Mouse (Mus musculus) neural tube, embryonic 14.5 days (tissue): ENCODE results near the gene Eps8l1. TPM values are rescaled to one million over a fixed set of nuclear protein-coding genes. Genes with fewer than 3 reads are reported as not detected.

Experiments used
- ATAC-seq: fragments of 200-750 bp; cut with Nextera tagmentation; 2 replicates; pipeline ENCODE4 v1.8.0; 2017; ENCODE audit warnings: low read depth, mild to moderate bottlenecking, moderate TSS enrichment, moderate library complexity
- H3K27ac ChIP-seq: fragments of 300-500 bp; sonication (generic); 2 replicates; pipeline ENCODE4 v1.5.1; 2014; ENCODE audit warnings: low read depth, mild to moderate bottlenecking, control low read depth, low read length, moderate library complexity, mixed read lengths
- H3K27me3 ChIP-seq: fragments of 300-500 bp; sonication (generic); 2 replicates; pipeline ENCODE4 v1.6.1; 2014; ENCODE audit warnings: low read length; ENCODE audit not compliant: control insufficient read depth, insufficient read depth
- H3K36me3 ChIP-seq: fragments of 300-500 bp; sonication (generic); 2 replicates; pipeline ENCODE4 v1.6.1; 2014; ENCODE audit warnings: low read length, mixed read lengths; ENCODE audit not compliant: control insufficient read depth, insufficient read depth
- H3K4me1 ChIP-seq: fragments of 300-500 bp; sonication (generic); 2 replicates; pipeline ENCODE4 v1.6.1; 2014; ENCODE audit warnings: low read length; ENCODE audit not compliant: control insufficient read depth, insufficient read depth
- H3K4me2 ChIP-seq: fragments of 300-500 bp; sonication (generic); 2 replicates; pipeline ENCODE4 v1.6.1; 2014; ENCODE audit warnings: mild to moderate bottlenecking, low read depth, low read length, control low read depth
- H3K4me3 ChIP-seq: fragments of 300-500 bp; sonication (generic); 2 replicates; pipeline ENCODE4 v1.5.1; 2014; ENCODE audit warnings: low read depth, low read length, control low read depth, mixed read lengths
- H3K9ac ChIP-seq: fragments of 300-500 bp; sonication (generic); replicated peaks from 2 replicates; pipeline ENCODE4 v1.6.1; 2014; ENCODE audit warnings: low read depth, mild to moderate bottlenecking, control low read depth, low read length, mixed read lengths
- H3K9me3 ChIP-seq: fragments of 300-500 bp; sonication (generic); 2 replicates; pipeline ENCODE4 v1.6.1; 2016; ENCODE audit warnings: low read length; ENCODE audit not compliant: control insufficient read depth
- WGBS: fragments of 180-500 bp; shearing (Covaris S2); extraction: QIAGEN DNeasy Blood & Tissue Kit; methylation state at CpG from one replicate; pipeline ENCODE4 v1.1.7; 2014; 5-methylcytosine and 5-hydroxymethylcytosine counted together
- polyA plus RNA-seq: library from polyadenylated mRNA; unstranded; fragments of >200 nt; fragmentation: Nextera tagmentation; extraction: Ambion mirVana; gene quantifications from 2 replicates; pipeline ENCODE4 v1.2.1, GENCODE M21; 2014

The Eps8l1 gene
- polyA plus RNA-seq, 1 experiment from 2014 or later: 5.9 TPM

GRCm38 (mm10) chr7:4470275-4471178 is 10.1 kb downstream of the Eps8l1 start:
- Histone ChIP-seq H3K4me2 (peak overlapping the region; percentile 79), H3K27ac (no peak overlapping the region), H3K9ac (peak overlapping the region; percentile 46), H3K4me1 (peaks cover 6% of the 10 kb centered on the region; the same call in 1 of the 2 replicates), H3K9me3 (no peaks in the 10 kb centered on the region), H3K4me3 (peak overlapping the region; percentile 39), H3K36me3 (no peaks in the 10 kb centered on the region), H3K27me3 (peaks cover 15% of the 10 kb centered on the region)
- WGBS: 3% methylated on average over 35 of the region's 35 CpGs
- peak; percentile 61 for ATAC-seq

- no peaks in the 10 kb centered on the region for H3K9me3 ChIP-seq
- WGBS: 1% methylated on average over 24 of the region's 24 CpGs
- no peak overlapping the region for H3K27ac ChIP-seq
- peaks cover 6% of the 10 kb centered on the region; the same call in 1 of the 2 replicates for H3K4me1 ChIP-seq
- H3K4me2 ChIP-seq: peak overlapping the region; percentile 79
- H3K4me3 ChIP-seq: peak overlapping the region; percentile 39
- peak overlapping the region; percentile 46 for H3K9ac ChIP-seq
- H3K36me3 ChIP-seq: no peaks in the 10 kb centered on the region
- H3K27me3 ChIP-seq: peaks cover 16% of the 10 kb centered on the region
- peak; percentile 88 for ATAC-seq
Observed at GRCm38 (mm10) chr7:4471179-4471555, 10.7 kb downstream of the Eps8l1 start.

GRCm38 (mm10) chr7:4473940-4474339 is 13.5 kb downstream of the Eps8l1 start:
- WGBS: 11% methylated on average over 18 of the region's 19 CpGs
- Histone ChIP-seq H3K27ac (no peak overlapping the region), H3K9me3 (no peaks in the 10 kb centered on the region), H3K27me3 (peaks cover 18% of the 10 kb centered on the region), H3K36me3 (no peaks in the 10 kb centered on the region), H3K9ac (no peak overlapping the region), H3K4me1 (peaks cover 8% of the 10 kb centered on the region), H3K4me2 (no peak overlapping the region), H3K4me3 (no peak overlapping the region)
- no peak for ATAC-seq

- H3K27ac ChIP-seq: peak overlapping the region; percentile 60; the same call in 1 of the 2 replicates
- 0% methylated on average over 38 of the region's 39 CpGs for WGBS
- peak overlapping the region; percentile 34 for H3K9ac ChIP-seq
- peak; percentile 96 for ATAC-seq
- no peaks in the 10 kb centered on the region for H3K9me3 ChIP-seq
- H3K27me3 ChIP-seq: peaks cover 7% of the 10 kb centered on the region
- H3K4me1 ChIP-seq: peaks cover 5% of the 10 kb centered on the region; the same call in 1 of the 2 replicates
- peak overlapping the region; percentile 39 for H3K4me3 ChIP-seq
- peak overlapping the region; percentile 56 for H3K4me2 ChIP-seq
- H3K36me3 ChIP-seq: peaks cover 17% of the 10 kb centered on the region
Observed at GRCm38 (mm10) chr7:4478021-4478795, 17.7 kb downstream of the Eps8l1 start.

- Histone ChIP-seq H3K9me3 (no peaks in the 10 kb centered on the region), H3K27me3 (0 out of 2 replicates have a peak, but pooled peaks cover 4% of the 10 kb centered on the region), H3K36me3 (peaks cover 21% of the 10 kb centered on the region), H3K4me3 (peak overlapping the region; percentile 39), H3K9ac (peak overlapping the region; percentile 34), H3K27ac (peak overlapping the region; percentile 60; the same call in 1 of the 2 replicates), H3K4me1 (peaks cover 5% of the 10 kb centered on the region; the same call in 1 of the 2 replicates), H3K4me2 (peak overlapping the region; percentile 56)
- whole genome bisulfite sequencing: 2% methylated on average over 16 of the region's 16 CpGs
- peak; percentile 28 for ATAC-seq
Observed at GRCm38 (mm10) chr7:4478796-4479291, 18.4 kb downstream of the Eps8l1 start.

GRCm38 (mm10) chr7:4479674-4480073 is 19.2 kb downstream of the Eps8l1 start:
- peaks cover 5% of the 10 kb centered on the region; the same call in 1 of the 2 replicates for H3K4me1 ChIP-seq
- H3K36me3 ChIP-seq: peaks cover 29% of the 10 kb centered on the region
- H3K9me3 ChIP-seq: no peaks in the 10 kb centered on the region
- no peak for ATAC-seq
- H3K4me2 ChIP-seq: no peak overlapping the region
- H3K27me3 ChIP-seq: 0 out of 2 replicates have a peak, but pooled peaks cover 3% of the 10 kb centered on the region
- H3K9ac ChIP-seq: no peak overlapping the region
- no peak overlapping the region for H3K27ac ChIP-seq
- 35% methylated on average over 6 of the region's 6 CpGs for WGBS
- no peak overlapping the region for H3K4me3 ChIP-seq

- WGBS: 90% methylated on average over 12 of the region's 12 CpGs
- no peaks in the 10 kb centered on the region for H3K9me3 ChIP-seq
- no peak for ATAC-seq
Observed at GRCm38 (mm10) chr7:4482281-4482680, 21.8 kb downstream of the Eps8l1 start.

GRCm38 (mm10) chr7:4491308-4491707 is 30.8 kb downstream of the Eps8l1 start:
- no peaks in the 10 kb centered on the region for H3K4me1 ChIP-seq
- no peak for ATAC-seq
- 88% methylated on average over 6 of the region's 6 CpGs for WGBS
- H3K4me2 ChIP-seq: no peak overlapping the region
- H3K4me3 ChIP-seq: no peak overlapping the region
- no peaks in the 10 kb centered on the region for H3K27me3 ChIP-seq
- H3K9ac ChIP-seq: no peak overlapping the region
- H3K27ac ChIP-seq: no peak overlapping the region
- H3K36me3 ChIP-seq: peaks cover 19% of the 10 kb centered on the region; the same call in 1 of the 2 replicates
- H3K9me3 ChIP-seq: no peaks in the 10 kb centered on the region

More at GRCm38 (mm10) chr7:4482281-4482680, 21.8 kb downstream of the Eps8l1 start:
- H3K4me1 ChIP-seq: peaks cover 5% of the 10 kb centered on the region; the same call in 1 of the 2 replicates
- H3K4me2 ChIP-seq: no peak overlapping the region
- H3K27me3 ChIP-seq: no peaks in the 10 kb centered on the region
- no peak overlapping the region for H3K9ac ChIP-seq
- no peak overlapping the region for H3K4me3 ChIP-seq
- H3K27ac ChIP-seq: no peak overlapping the region
- H3K36me3 ChIP-seq: peaks cover 36% of the 10 kb centered on the region
